8 mouse cellular contexts compared by ENCODE assay signal in genomic region chr11:45852124-45852994, GRCm38 (mm10). TPM values are rescaled to one million over a fixed set of nuclear protein-coding genes. Genes with fewer than 3 reads are reported as not detected.
A peak's percentile ranks its signal among the peaks of the same experiment; 100 is the strongest.
DNase-seq lines count a peak whose midpoint lies in the region; ATAC-seq and TF ChIP-seq lines count a peak whose summit lies in the region.

No protein-coding gene starts in this region.

- peak; percentile 34; the same call in 1 of the 2 replicates for TF ChIP-seq POLR2A in bone marrow, adult 2 months (IDR thresholded peaks at IDR 0.05; ENCODE audit: borderline replicate concordance, control insufficient read depth, low read depth, low read length)

- peak overlapping the region; percentile 68 for H3K27ac ChIP-seq in left cerebral cortex, adult 2 months
- peak overlapping the region; percentile 98 for H3K27ac ChIP-seq in bone marrow, adult 2 months (ENCODE audit: control insufficient read depth, insufficient read depth, low read depth, low read length, poor library complexity)
- peak overlapping the region; percentile 90 for H3K27ac ChIP-seq in intestine, embryonic 16.5 days (ENCODE audit: low read length)
- H3K27ac ChIP-seq in lung, embryonic 14.5 days (ENCODE audit: low read depth): peak overlapping the region; percentile 86

- under 1% methylated on average over 58 of the region's 58 CpGs for WGBS in bone marrow, adult 2 months
- 1% methylated on average over 49 of the region's 58 CpGs for WGBS in intestine, embryonic 16.5 days
- under 1% methylated on average over 40 of the region's 58 CpGs for WGBS in lung, embryonic 14.5 days

- H3K4me3 ChIP-seq in left cerebral cortex, adult 2 months: peak overlapping the region; percentile 80
- H3K4me3 ChIP-seq in bone marrow, adult 2 months (replicated peaks; ENCODE audit: control insufficient read depth, low read depth, low read length): peak overlapping the region; percentile 97
- H3K4me3 ChIP-seq in intestine, embryonic 16.5 days (ENCODE audit: low read length): peak overlapping the region; percentile 85
- peak overlapping the region; percentile 96 for H3K4me3 ChIP-seq in lung, embryonic 14.5 days (ENCODE audit: low read depth, low read length)

- H3K36me3 ChIP-seq in intestine, embryonic 16.5 days (ENCODE audit: control insufficient read depth, insufficient read depth, low read length): no peaks in the 10 kb centered on the region
- H3K36me3 ChIP-seq in lung, embryonic 14.5 days (ENCODE audit: insufficient read depth): peaks cover 11% of the 10 kb centered on the region; the same call in 1 of the 2 replicates

- TF ChIP-seq CTCF in left cerebral cortex, adult 2 months (IDR thresholded peaks at IDR 0.05): no peak
- no peak for TF ChIP-seq CTCF in bone marrow, adult 2 months (IDR thresholded peaks at IDR 0.05; ENCODE audit: control insufficient read depth, insufficient read depth, low read length)
- no peak for TF ChIP-seq CTCF in lung, embryonic 14.5 days (IDR thresholded peaks at IDR 0.05; ENCODE audit: low read depth)

- peak overlapping the region; percentile 94 for H3K9ac ChIP-seq in intestine, embryonic 16.5 days (ENCODE audit: low read depth, low read length)
- peak overlapping the region; percentile 96 for H3K9ac ChIP-seq in lung, embryonic 14.5 days

- no peaks in the 10 kb centered on the region for H3K27me3 ChIP-seq in intestine, embryonic 16.5 days (replicated peaks; ENCODE audit: control insufficient read depth, insufficient read depth, low read length)
- no peaks in the 10 kb centered on the region for H3K27me3 ChIP-seq in lung, embryonic 14.5 days (ENCODE audit: insufficient read depth, low read length)

- peak; percentile 50 for ATAC-seq in intestine, embryonic 16.5 days
- peak; percentile 78 for ATAC-seq in lung, embryonic 14.5 days (ENCODE audit: insufficient read depth)
- peak; percentile 46; the same call in 1 of the 2 replicates for ATAC-seq in neutrophil, adult 5-6 weeks (ENCODE audit: extremely low read depth, insufficient number of reproducible peaks, low FRiP score, poor library complexity, severe bottlenecking)

- peak overlapping the region; percentile 58 for H3K4me2 ChIP-seq in intestine, embryonic 16.5 days (ENCODE audit: low read depth, low read length)
- peak overlapping the region; percentile 59 for H3K4me2 ChIP-seq in lung, embryonic 14.5 days

- intact Hi-C loops in left cerebral cortex, adult 2 months (cut with DNase I): no loop called here
- intact Hi-C loops in gastrocnemius, postnatal 14 days (cut with DNase I; ENCODE audit: low total_unique reads): no loop called here

- H3K4me1 ChIP-seq in bone marrow, adult 2 months (ENCODE audit: control insufficient read depth, insufficient read depth, low read length): peaks cover 12% of the 10 kb centered on the region
- H3K4me1 ChIP-seq in intestine, embryonic 16.5 days (ENCODE audit: control insufficient read depth, insufficient read depth, low read length): peaks cover 35% of the 10 kb centered on the region
- H3K4me1 ChIP-seq in lung, embryonic 14.5 days (ENCODE audit: insufficient read depth): peaks cover 3% of the 10 kb centered on the region; the same call in 1 of the 2 replicates

- peak in 1 of 2 experiments; percentile 17 for DNase-seq in left cerebral cortex, adult 2 months (ENCODE audit: extremely low spot score in 1 of 2, low spot score in 2 of 2)
- no peak for DNase-seq in left cerebral cortex, adult 18-20 months (ENCODE audit: low spot score in 2 of 2)
- DNase-seq in gastrocnemius, postnatal 14 days: peak; percentile 24
- peak; percentile 38 for DNase-seq in lung, embryonic 14.5 days
- no peak for DNase-seq in right cerebral cortex, adult 2 months (ENCODE audit: low spot score in 2 of 2)

- H3K9me3 ChIP-seq in intestine, embryonic 16.5 days (ENCODE audit: control insufficient read depth, low read length): no peaks in the 10 kb centered on the region
- no peaks in the 10 kb centered on the region for H3K9me3 ChIP-seq in lung, embryonic 14.5 days (ENCODE audit: low read depth, low read length)

RNA-seq across cellular contexts. Expression of gene Clint1, which starts 0.5 kb away (rescaled TPM):
- total RNA-seq in left cerebral cortex, adult 2 months (2021): 10 to 100 TPM; 52.5 to 53.4 TPM
- total RNA-seq in left cerebral cortex, adult 18-20 months (2021): 10 to 100 TPM; 51.7 to 56.8 TPM
- polyA plus RNA-seq in bone marrow, adult 2 months (2011; ENCODE audit: insufficient read depth, insufficient read length, low replicate concordance, missing spikeins): 23.7 and 25.6 TPM in 2 replicates
- 10 to 100 TPM; 32.4 to 37.7 TPM for total RNA-seq in gastrocnemius, postnatal 14 days (2021)
- 101 and 114 TPM in 2 replicates for polyA plus RNA-seq in intestine, embryonic 16.5 days (2015; fragmentation: Nextera tagmentation; extraction: Ambion mirVana)
- polyA plus RNA-seq in lung, embryonic 14.5 days (2014; fragmentation: Nextera tagmentation; extraction: Ambion mirVana): 67.9 and 72.7 TPM in 2 replicates
- total RNA-seq in neutrophil, adult 5-6 weeks (2017): 113 and 119 TPM in 2 replicates

Comparison
In these comparisons a context has a peak if more than half of its experiments do, and no peak if none do; other contexts are left out.
1. DNase-seq: peak in gastrocnemius, postnatal 14 days (single experiment) and lung, embryonic 14.5 days (single experiment); none in left cerebral cortex, adult 18-20 months (0 of 2) and right cerebral cortex, adult 2 months (0 of 2).
2. Peak in every context shown above with its lines, with median percentiles within 50 percentile points of each other: H3K27ac ChIP-seq, H3K4me3 ChIP-seq and ATAC-seq.